Mouse (Mus musculus) small intestine, adult 2 months (tissue): Measurements from ENCODE around the gene Rgs7bp. TPM values are rescaled to one million over a fixed set of nuclear protein-coding genes. Genes with fewer than 3 reads are reported as not detected.

Experiments used
- H3K27ac ChIP-seq: fragments of 200-500 bp; 2 replicates; pipeline ENCODE4 v1.5.1; 2012; ENCODE audit warnings: low read depth, low read length, control low read depth, inconsistent platforms; ENCODE audit not compliant: insufficient read depth
- H3K27me3 ChIP-seq: fragments of 200-500 bp; 2 replicates; pipeline ENCODE4 v1.6.1; 2012; ENCODE audit warnings: mild to moderate bottlenecking, moderate library complexity, low read length, inconsistent platforms; ENCODE audit not compliant: control insufficient read depth, insufficient read depth
- H3K36me3 ChIP-seq: fragments of 200-500 bp; 2 replicates; pipeline ENCODE4 v1.6.1; 2012; ENCODE audit warnings: mild to moderate bottlenecking, low read length, control low read depth, inconsistent platforms; ENCODE audit not compliant: control insufficient read depth, insufficient read depth
- H3K4me1 ChIP-seq: fragments of 200-500 bp; 2 replicates; pipeline ENCODE4 v1.6.1; 2012; ENCODE audit warnings: low read length, inconsistent platforms, mixed read lengths; ENCODE audit not compliant: control insufficient read depth, insufficient read depth, insufficient read length
- H3K4me3 ChIP-seq: fragments of 200-500 bp; 2 replicates; pipeline ENCODE4 v1.5.1; 2012; ENCODE audit warnings: low read depth, mild to moderate bottlenecking, control low read depth, inconsistent platforms, low read length, moderate library complexity
- CTCF ChIP-seq: fragments of 200-500 bp; IDR thresholded peaks from 2 replicates; pipeline ENCODE4 v1.5.1; 2012; ENCODE audit warnings: low read depth, mild to moderate bottlenecking, control low read depth, inconsistent platforms, low read length, moderate library complexity, mixed read lengths; ENCODE audit not compliant: insufficient replicate concordance, insufficient read length; ENCODE audit errors: extremely low read depth
- POLR2A ChIP-seq: fragments of 200-500 bp; IDR thresholded peaks from 2 replicates; pipeline ENCODE4 v1.6.1; 2012; ENCODE audit warnings: low read depth, mild to moderate bottlenecking, control low read depth, inconsistent platforms, low read length, moderate library complexity
- WGBS: fragments of 180-500 bp; shearing (Covaris S2); methylation state at CpG from one replicate; pipeline ENCODE4 v1.1.7; 2018; 5-methylcytosine and 5-hydroxymethylcytosine counted together
- polyA plus RNA-seq: library from polyadenylated mRNA; depleted of rRNA; stranded (reverse); fragments of >200 nt; gene quantifications from 2 replicates; pipeline ENCODE4 v1.2.3, GENCODE M21; 2012

The Rgs7bp gene
- polyA plus RNA-seq, 1 experiment: 0.47 TPM

DNA sequence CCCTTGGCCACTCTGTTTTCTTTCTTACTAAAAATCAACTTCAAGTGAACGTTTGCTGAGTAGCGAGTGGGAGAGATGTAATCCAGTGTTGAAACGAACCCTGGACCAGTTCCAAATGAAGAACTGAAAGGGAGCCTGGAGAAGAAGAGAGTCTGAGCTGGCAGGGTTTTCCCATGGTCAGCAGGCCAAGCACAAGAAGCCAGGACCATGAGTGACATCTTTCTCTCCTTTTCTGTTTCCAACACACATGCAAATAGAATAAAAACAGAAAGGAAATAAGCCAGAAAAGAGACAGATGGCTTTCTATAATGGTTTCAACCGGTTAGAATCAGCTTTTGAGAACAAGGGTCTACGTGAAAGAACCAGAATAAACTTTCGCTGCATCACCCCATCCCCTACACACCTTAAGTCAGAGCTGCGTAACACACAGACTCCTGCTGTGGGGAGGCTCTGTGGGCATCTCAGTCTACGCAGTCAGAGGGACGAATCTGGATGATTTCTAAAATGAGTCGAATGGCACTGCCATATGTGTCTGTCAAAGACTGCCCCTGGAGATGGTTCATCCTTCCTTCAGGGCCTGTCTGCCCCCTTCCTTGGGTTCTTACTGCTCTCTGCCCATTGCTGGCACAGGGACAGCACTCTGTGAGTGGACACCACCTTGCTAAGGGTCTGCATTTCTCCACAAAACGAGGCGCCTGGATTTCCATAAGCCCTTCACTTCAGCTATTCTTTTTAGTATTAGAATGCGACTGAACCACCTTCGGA, 93.6 kb downstream of the Rgs7bp start:
- TF ChIP-seq CTCF (no peak), POLR2A (no peak)
- H3K4me3 ChIP-seq: no peak overlapping the region
- no peaks in the 10 kb centered on the region for H3K36me3 ChIP-seq
- H3K4me1 ChIP-seq: no peaks in the 10 kb centered on the region
- WGBS: 81% methylated on average over 14 of the region's 14 CpGs
- H3K27me3 ChIP-seq: no peaks in the 10 kb centered on the region
- no peak overlapping the region for H3K27ac ChIP-seq

DNA sequence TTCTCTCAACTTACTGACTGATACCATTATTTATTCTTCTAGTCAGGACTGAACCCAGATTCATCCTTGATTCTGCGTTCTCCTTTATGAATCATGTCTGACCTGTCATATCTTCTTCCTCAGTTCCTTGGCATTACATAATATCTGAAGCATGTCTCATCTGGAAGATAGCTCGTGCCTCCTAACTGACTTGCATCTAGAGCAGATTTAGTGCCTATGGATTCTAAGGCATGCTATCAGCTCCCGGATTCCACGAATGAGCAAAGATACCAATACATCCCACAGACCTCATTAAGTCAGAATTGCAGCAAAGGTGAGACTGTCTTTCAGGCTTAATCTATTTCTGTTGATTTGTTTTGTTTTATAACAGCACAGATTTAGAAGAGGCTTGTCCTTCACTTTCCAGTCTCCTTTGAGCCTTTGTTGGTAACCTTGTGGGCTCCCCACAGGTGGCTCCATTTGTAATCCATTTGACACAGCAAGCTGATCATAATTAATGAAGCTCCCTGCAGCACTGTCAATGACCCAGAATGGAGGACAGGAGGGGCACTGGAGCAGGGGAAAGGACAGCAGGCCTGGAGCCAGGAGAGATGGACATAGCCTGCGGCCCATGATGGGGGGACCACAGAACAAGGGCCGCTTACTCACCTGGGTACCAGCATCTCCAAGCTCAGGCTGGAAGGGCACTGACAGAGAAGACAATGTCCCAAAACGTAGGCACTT, 94.4 kb downstream of the Rgs7bp start:
- H3K4me3 ChIP-seq: no peak overlapping the region
- no peaks in the 10 kb centered on the region for H3K4me1 ChIP-seq
- no peak overlapping the region for H3K27ac ChIP-seq
- no peaks in the 10 kb centered on the region for H3K36me3 ChIP-seq
- TF ChIP-seq CTCF (no peak), POLR2A (no peak)
- WGBS: 81% methylated on average over 7 of the region's 7 CpGs
- no peaks in the 10 kb centered on the region for H3K27me3 ChIP-seq

DNA sequence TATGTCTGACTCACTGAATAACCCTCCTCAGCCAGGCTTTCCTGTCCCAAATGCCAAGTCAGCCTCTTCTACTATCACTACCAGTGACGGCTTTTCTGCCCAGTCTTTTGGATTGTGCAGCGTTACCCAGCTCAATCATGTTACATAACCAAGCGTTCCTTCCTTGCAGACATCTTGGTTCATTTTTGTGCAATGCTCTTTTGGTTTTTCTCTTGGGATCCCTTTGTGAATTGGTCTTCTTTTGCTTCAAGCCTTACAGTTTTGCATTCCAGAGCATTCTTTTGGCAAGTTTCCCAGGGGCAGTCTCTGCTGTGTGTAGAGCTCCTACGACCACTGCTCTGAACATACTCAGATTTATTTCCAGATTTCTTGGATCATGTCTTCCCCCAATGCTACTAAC, 95.0 kb downstream of the Rgs7bp start:
- no peaks in the 10 kb centered on the region for H3K4me1 ChIP-seq

DNA sequence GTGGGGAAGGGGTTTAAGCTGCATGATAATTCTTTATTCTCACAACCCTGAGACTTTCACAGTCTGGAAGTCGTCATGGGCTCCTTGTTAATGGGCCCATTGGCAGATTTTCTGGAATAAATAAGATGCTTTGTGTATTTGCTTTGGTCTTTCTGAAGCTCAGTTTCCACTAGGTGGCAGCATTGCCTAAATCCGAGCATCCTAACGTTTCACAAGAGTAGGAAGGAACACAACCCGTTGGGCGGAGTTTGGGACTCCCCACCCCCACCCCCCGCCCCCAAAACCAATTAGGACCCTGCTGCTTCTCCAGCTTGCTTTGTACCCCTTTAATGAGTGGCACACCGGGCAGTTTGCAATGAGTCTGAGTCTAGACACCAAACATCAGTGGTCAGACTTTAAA, 106.8 kb downstream of the Rgs7bp start:
- no peak overlapping the region for H3K27ac ChIP-seq
- under 1% methylated on average over 7 of the region's 7 CpGs for WGBS
- TF ChIP-seq POLR2A (no peak), CTCF (peak; percentile 44; the same call in 1 of the 2 replicates)
- no peaks in the 10 kb centered on the region for H3K27me3 ChIP-seq
- H3K36me3 ChIP-seq: no peaks in the 10 kb centered on the region
- no peaks in the 10 kb centered on the region for H3K4me1 ChIP-seq
- no peak overlapping the region for H3K4me3 ChIP-seq

More for the DNA sequence above, 95.0 kb downstream of the Rgs7bp start:
- H3K27me3 ChIP-seq: no peaks in the 10 kb centered on the region
- H3K27ac ChIP-seq: no peak overlapping the region
- H3K4me3 ChIP-seq: no peak overlapping the region
- 76% methylated on average over 4 of the region's 4 CpGs for WGBS
- TF ChIP-seq CTCF: no peak
- TF ChIP-seq POLR2A: no peak
- no peaks in the 10 kb centered on the region for H3K36me3 ChIP-seq

DNA sequence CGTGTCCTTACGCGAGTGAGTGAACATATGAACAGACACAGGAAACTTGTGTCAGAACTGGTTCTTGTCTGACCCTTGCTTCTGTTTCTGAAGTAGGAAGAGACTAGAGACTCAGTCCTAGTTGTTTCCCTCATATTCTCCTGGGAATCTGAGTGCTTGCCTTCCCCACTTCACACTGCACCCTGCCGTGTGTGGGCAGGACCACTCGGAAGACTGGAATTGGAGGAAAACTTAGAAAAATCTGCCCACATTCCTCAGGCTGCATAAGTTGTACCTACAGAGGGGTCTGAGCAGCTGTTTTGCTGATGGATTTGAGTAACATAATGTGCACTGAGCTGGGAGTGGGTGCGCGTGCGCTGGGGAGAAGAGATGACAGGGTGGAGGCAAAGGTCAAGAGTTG, 114.2 kb downstream of the Rgs7bp start:
- Histone ChIP-seq H3K27ac (no peak overlapping the region), H3K4me3 (no peak overlapping the region), H3K27me3 (no peaks in the 10 kb centered on the region), H3K4me1 (no peaks in the 10 kb centered on the region), H3K36me3 (no peaks in the 10 kb centered on the region)
- 91% methylated on average over 8 of the region's 8 CpGs for WGBS
- TF ChIP-seq CTCF: no peak
- TF ChIP-seq POLR2A: no peak

DNA sequence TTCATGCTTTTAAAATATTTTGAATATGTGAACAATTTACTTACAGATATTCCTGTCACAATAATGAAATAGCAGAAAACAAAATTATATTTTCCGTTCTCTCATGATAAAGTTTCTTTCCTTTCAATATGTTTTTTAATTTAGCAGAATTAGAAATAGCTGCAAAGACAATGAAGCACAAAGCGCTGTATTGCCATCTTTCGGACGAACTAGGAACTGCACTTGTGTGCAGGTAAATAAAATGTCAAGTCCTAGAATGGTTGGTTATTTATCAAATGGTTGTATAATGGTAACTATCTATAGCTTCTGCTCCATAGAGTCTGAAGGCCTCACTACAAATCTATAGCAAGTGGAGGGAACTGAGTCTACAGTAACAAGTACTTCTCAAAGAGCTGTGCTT, 114.9 kb downstream of the Rgs7bp start:
- H3K27me3 ChIP-seq: no peaks in the 10 kb centered on the region
- H3K27ac ChIP-seq: no peak overlapping the region
- TF ChIP-seq POLR2A: no peak
- TF ChIP-seq CTCF: no peak
- no peaks in the 10 kb centered on the region for H3K4me1 ChIP-seq
- 4% methylated on average over 4 of the region's 4 CpGs for WGBS
- no peak overlapping the region for H3K4me3 ChIP-seq
- H3K36me3 ChIP-seq: no peaks in the 10 kb centered on the region

DNA sequence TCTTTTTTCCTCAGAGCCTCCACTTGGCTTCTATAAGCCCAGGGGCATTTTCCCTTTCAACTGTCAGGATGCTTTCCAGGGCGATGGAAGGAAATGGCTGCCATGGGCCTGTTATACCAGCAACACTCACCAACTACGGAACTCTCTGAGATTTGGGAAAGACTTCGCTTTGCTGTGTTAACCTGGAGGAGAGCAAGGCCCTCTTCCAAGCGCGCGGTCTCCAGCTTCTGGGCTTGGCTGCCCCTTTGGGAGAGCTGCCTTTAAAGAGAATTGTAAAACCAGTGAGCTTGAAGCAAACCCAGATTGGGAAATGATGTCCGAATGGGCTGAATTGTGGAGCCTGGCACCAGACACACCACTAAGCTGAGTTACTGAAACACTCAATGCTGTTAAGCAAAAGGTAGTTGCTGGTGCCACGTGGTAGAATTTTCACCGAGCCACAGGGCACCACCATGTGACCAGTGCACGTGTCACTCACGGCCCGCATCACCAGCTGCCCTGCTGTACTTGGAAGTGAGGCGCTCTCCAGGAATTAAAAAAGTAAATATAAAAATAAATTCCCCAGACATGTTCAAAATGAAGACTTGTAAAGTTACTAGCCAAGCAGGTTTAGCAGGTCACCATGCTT, 115.7 kb downstream of the Rgs7bp start:
- no peak for TF ChIP-seq POLR2A
- TF ChIP-seq CTCF: no peak
- Histone ChIP-seq H3K36me3 (no peaks in the 10 kb centered on the region), H3K27me3 (no peaks in the 10 kb centered on the region), H3K4me1 (no peaks in the 10 kb centered on the region), H3K27ac (no peak overlapping the region), H3K4me3 (no peak overlapping the region)
- 62% methylated on average over 13 of the region's 13 CpGs for WGBS
